Mouse (Mus musculus) myocyte (in vitro differentiated cells): ENCODE data around the gene Nhsl1. TPM values are rescaled to one million over a fixed set of nuclear protein-coding genes. Genes with fewer than 3 reads are reported as not detected.

Experiments used
- H3K27me3 ChIP-seq: one replicate; pipeline ENCODE4 v1.6.1; 2011; ENCODE audit not compliant: control insufficient read depth, insufficient read depth, insufficient read length
- H3K36me3 ChIP-seq: one replicate; pipeline ENCODE4 v1.6.1; 2011; ENCODE audit not compliant: control insufficient read depth, insufficient read depth
- H3K4me2 ChIP-seq: one replicate; pipeline ENCODE4 v1.6.1; 2011; ENCODE audit warnings: low read depth, control low read depth
- H3K4me3 ChIP-seq: one replicate; pipeline ENCODE4 v1.5.1; 2011; ENCODE audit warnings: mild to moderate bottlenecking, control low read depth, moderate library complexity
- H3K79me2 ChIP-seq: one replicate; pipeline ENCODE4 v1.6.1; 2011; ENCODE audit not compliant: control insufficient read depth, insufficient read depth
- H3ac ChIP-seq: one replicate; pipeline ENCODE4 v1.6.1; 2011; ENCODE audit not compliant: control insufficient read depth, insufficient read length
- CEBPB ChIP-seq: IDR thresholded peaks from 2 replicates; pipeline ENCODE4 v1.6.1; 2011; ENCODE audit warnings: mild to moderate bottlenecking, moderate library complexity; ENCODE audit not compliant: poor library complexity, insufficient read depth, severe bottlenecking
- E2F4 ChIP-seq: IDR thresholded peaks from one replicate; pipeline ENCODE4 v1.6.1; 2011; ENCODE audit warnings: mild to moderate bottlenecking, control low read depth, moderate library complexity; ENCODE audit not compliant: insufficient read depth
- MAX ChIP-seq: IDR thresholded peaks from one replicate; pipeline ENCODE4 v1.6.1; 2011; ENCODE audit warnings: low read depth, mild to moderate bottlenecking, control low read depth
- MYOD1 ChIP-seq, 3 experiments: IDR thresholded peaks; one replicate each; pipeline ENCODE4 v1.6.1; 2011; ENCODE audit warnings: control low read depth in 2 of 3, low read depth in 2 of 3, mild to moderate bottlenecking in 2 of 3, moderate library complexity in 1 of 3; ENCODE audit not compliant: insufficient read length in 2 of 3, control insufficient read depth in 1 of 3
- MYOG ChIP-seq, 3 experiments: IDR thresholded peaks; one replicate each; pipeline ENCODE4 v1.6.1; 2011; ENCODE audit warnings: control low read depth in 2 of 3, low read depth in 2 of 3, mild to moderate bottlenecking in 2 of 3; ENCODE audit not compliant: insufficient read length in 2 of 3, control insufficient read depth in 1 of 3, insufficient read depth in 1 of 3
- POLR2A ChIP-seq: IDR thresholded peaks from one replicate; pipeline ENCODE4 v1.6.1; 2011; ENCODE audit warnings: low read depth, mild to moderate bottlenecking, control low read depth, moderate library complexity; ENCODE audit not compliant: insufficient read length
- POLR2AphosphoS2 ChIP-seq: IDR thresholded peaks from one replicate; pipeline ENCODE4 v1.6.1; 2011; ENCODE audit warnings: low read depth, control low read depth; ENCODE audit not compliant: insufficient read length
- REST ChIP-seq: IDR thresholded peaks from one replicate; pipeline ENCODE4 v1.6.1; 2011; ENCODE audit warnings: mild to moderate bottlenecking, control low read depth, moderate library complexity; ENCODE audit not compliant: insufficient read depth, insufficient read length
- SRF ChIP-seq: IDR thresholded peaks from one replicate; pipeline ENCODE4 v1.6.1; 2011; ENCODE audit warnings: low read depth; ENCODE audit not compliant: control insufficient read depth, insufficient read length
- TCF12 ChIP-seq: IDR thresholded peaks from one replicate; pipeline ENCODE4 v1.6.1; 2011; ENCODE audit warnings: mild to moderate bottlenecking, control low read depth; ENCODE audit not compliant: poor library complexity, insufficient read depth, severe bottlenecking
- TCF3 ChIP-seq: IDR thresholded peaks from one replicate; pipeline ENCODE4 v1.6.1; 2011; ENCODE audit warnings: low read depth, control low read depth; ENCODE audit not compliant: insufficient read length
- USF1 ChIP-seq: IDR thresholded peaks from one replicate; pipeline ENCODE4 v1.6.1; 2011; ENCODE audit warnings: low read depth, mild to moderate bottlenecking, control low read depth, moderate library complexity
- polyA plus RNA-seq: library from polyadenylated mRNA; unstranded; fragments of >200 nt; fragmentation: generic; extraction: Trizol; gene quantifications from one replicate; pipeline ENCODE4 v1.2.1, GENCODE M21; 2012; ENCODE audit warnings: missing spikeins

The Nhsl1 gene
- polyA plus RNA-seq, 1 experiment, result 5.4 TPM

GRCm38 (mm10) chr10:18420259-18421000, 101.6 kb downstream of the Nhsl1 start:
- Histone ChIP-seq H3K4me2 (no peak overlapping the region), H3K4me3 (no peak overlapping the region), H3K27me3 (no peaks in the 10 kb centered on the region), H3K36me3 (no peaks in the 10 kb centered on the region), H3ac (no peak overlapping the region), H3K79me2 (no peaks in the 10 kb centered on the region)
- no peak for TF ChIP-seq TCF3
- TF ChIP-seq POLR2A, result no peak
- TF ChIP-seq POLR2AphosphoS2, result no peak
- TF ChIP-seq SRF, result no peak
- TF ChIP-seq USF1, result no peak
- no peak for TF ChIP-seq MYOG (IDR thresholded peaks at IDR 0.05; ENCODE audit: control insufficient read depth in 1 of 3, insufficient read depth in 1 of 3, insufficient read length in 2 of 3, low read depth in 2 of 3)
- TF ChIP-seq MYOD1 (IDR thresholded peaks at IDR 0.05; ENCODE audit: control insufficient read depth in 1 of 3, insufficient read length in 2 of 3, low read depth in 2 of 3), result no peak
- no peak for TF ChIP-seq MAX
- TF ChIP-seq E2F4, result no peak
- TF ChIP-seq REST, result no peak
- no peak for TF ChIP-seq TCF12
- TF ChIP-seq CEBPB, result no peak

- TF ChIP-seq MYOG (IDR thresholded peaks at IDR 0.05; ENCODE audit: control insufficient read depth in 1 of 3, insufficient read depth in 1 of 3, insufficient read length in 2 of 3, low read depth in 2 of 3), result no peak
- Histone ChIP-seq H3K4me3 (no peak overlapping the region), H3K4me2 (no peak overlapping the region), H3K27me3 (no peaks in the 10 kb centered on the region), H3K79me2 (no peaks in the 10 kb centered on the region), H3K36me3 (no peaks in the 10 kb centered on the region), H3ac (no peak overlapping the region)
These were observed 104.2 kb downstream of the Nhsl1 start for GRCm38 (mm10) chr10:18422968-18423367.

DNA sequence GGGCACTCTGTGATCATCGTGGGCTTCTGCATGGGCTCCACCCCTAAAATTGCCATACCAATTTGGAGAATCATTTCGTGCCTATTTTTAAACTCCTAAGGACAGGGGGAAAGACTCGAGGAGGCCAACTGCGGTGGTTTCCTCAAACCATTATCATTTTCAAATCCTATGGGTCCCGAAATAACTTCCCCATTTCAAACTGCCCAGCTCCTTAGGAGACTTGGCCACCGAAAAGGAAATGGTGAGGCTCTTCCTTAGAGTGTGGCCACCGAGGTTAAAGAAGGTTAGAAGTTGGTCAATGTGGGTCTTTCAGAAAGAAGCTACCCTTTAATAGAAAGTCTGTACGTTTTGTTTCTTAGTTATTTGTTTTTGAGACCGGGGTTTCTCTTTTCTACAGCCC, 104.8 kb downstream of the Nhsl1 start:
- Histone ChIP-seq H3K27me3 (no peaks in the 10 kb centered on the region), H3K36me3 (no peaks in the 10 kb centered on the region), H3K4me3 (no peak overlapping the region), H3K4me2 (no peak overlapping the region), H3K79me2 (no peaks in the 10 kb centered on the region), H3ac (no peak overlapping the region)
- TF ChIP-seq E2F4, result no peak
- no peak for TF ChIP-seq MYOG (IDR thresholded peaks at IDR 0.05; ENCODE audit: control insufficient read depth in 1 of 3, insufficient read depth in 1 of 3, insufficient read length in 2 of 3, low read depth in 2 of 3)
- no peak for TF ChIP-seq POLR2A
- TF ChIP-seq REST, result no peak
- no peak for TF ChIP-seq MAX
- no peak for TF ChIP-seq SRF
- TF ChIP-seq TCF12, result no peak
- no peak for TF ChIP-seq MYOD1 (IDR thresholded peaks at IDR 0.05; ENCODE audit: control insufficient read depth in 1 of 3, insufficient read length in 2 of 3, low read depth in 2 of 3)
- no peak for TF ChIP-seq CEBPB
- no peak for TF ChIP-seq POLR2AphosphoS2
- TF ChIP-seq USF1, result no peak
- no peak for TF ChIP-seq TCF3

DNA sequence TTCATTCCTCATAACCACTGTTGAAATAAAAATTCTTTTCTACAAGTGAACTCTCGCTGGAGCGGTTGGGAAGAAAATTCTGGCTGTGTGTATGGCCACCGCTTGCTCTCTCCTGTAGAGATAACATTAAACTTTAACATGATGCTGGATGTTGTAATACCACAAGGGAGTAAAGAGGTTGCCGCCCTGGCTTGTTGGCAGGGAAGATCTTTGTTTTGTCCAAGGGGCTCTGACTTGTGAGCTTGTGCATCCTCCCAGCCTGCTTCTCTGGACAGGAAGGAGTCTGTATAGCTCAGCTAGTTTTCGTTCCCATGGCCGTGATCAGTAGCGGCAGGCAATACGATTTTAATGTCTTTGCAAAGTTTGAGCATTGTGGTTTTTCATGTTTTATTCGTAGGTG, 109.1 kb downstream of the Nhsl1 start:
- no peak overlapping the region for H3ac ChIP-seq
- no peak overlapping the region for H3K4me2 ChIP-seq
- H3K4me3 ChIP-seq, result no peak overlapping the region
- no peak for TF ChIP-seq SRF
- TF ChIP-seq MYOD1 (IDR thresholded peaks at IDR 0.05; ENCODE audit: control insufficient read depth in 1 of 3, insufficient read length in 2 of 3, low read depth in 2 of 3), result no peak
- TF ChIP-seq REST, result no peak
- no peak for TF ChIP-seq USF1
- TF ChIP-seq E2F4, result no peak
- TF ChIP-seq MAX, result no peak
- TF ChIP-seq TCF3, result no peak
- TF ChIP-seq POLR2AphosphoS2, result no peak
- no peak for TF ChIP-seq POLR2A
- peaks cover 14% of the 10 kb centered on the region for H3K79me2 ChIP-seq
- no peaks in the 10 kb centered on the region for H3K27me3 ChIP-seq
- no peaks in the 10 kb centered on the region for H3K36me3 ChIP-seq

DNA sequence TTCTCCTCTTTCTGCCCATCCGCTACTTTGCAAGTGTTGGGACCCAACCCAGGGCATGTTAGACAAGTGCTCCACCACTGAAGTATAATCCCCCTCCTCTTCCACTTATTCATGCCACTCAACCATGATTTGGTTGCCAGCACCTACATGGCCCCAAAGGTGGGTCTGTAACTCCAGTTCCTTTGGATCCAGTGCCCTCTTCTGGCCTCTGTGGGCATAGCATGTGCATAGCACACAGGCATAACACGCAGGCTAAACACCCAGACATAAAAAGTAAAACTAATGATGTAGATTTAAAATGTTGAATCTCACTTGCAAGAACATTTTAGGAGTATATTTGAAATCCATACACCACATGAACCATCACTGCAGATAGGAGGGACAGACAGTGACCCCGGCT, 110.7 kb downstream of the Nhsl1 start:
- no peak overlapping the region for H3K4me3 ChIP-seq
- no peaks in the 10 kb centered on the region for H3K27me3 ChIP-seq
- H3K79me2 ChIP-seq, result peaks cover 29% of the 10 kb centered on the region
- no peak overlapping the region for H3ac ChIP-seq
- H3K36me3 ChIP-seq, result no peaks in the 10 kb centered on the region
- TF ChIP-seq MYOD1 (IDR thresholded peaks at IDR 0.05; ENCODE audit: control insufficient read depth in 1 of 3, insufficient read length in 2 of 3, low read depth in 2 of 3) (no peak), MAX (no peak), USF1 (no peak), TCF12 (no peak), MYOG (IDR thresholded peaks at IDR 0.05; ENCODE audit: control insufficient read depth in 1 of 3, insufficient read depth in 1 of 3, insufficient read length in 2 of 3, low read depth in 2 of 3) (no peak), POLR2AphosphoS2 (no peak)
- peak overlapping the region; percentile 87 for H3K4me2 ChIP-seq
